In the genomic region with DNA sequence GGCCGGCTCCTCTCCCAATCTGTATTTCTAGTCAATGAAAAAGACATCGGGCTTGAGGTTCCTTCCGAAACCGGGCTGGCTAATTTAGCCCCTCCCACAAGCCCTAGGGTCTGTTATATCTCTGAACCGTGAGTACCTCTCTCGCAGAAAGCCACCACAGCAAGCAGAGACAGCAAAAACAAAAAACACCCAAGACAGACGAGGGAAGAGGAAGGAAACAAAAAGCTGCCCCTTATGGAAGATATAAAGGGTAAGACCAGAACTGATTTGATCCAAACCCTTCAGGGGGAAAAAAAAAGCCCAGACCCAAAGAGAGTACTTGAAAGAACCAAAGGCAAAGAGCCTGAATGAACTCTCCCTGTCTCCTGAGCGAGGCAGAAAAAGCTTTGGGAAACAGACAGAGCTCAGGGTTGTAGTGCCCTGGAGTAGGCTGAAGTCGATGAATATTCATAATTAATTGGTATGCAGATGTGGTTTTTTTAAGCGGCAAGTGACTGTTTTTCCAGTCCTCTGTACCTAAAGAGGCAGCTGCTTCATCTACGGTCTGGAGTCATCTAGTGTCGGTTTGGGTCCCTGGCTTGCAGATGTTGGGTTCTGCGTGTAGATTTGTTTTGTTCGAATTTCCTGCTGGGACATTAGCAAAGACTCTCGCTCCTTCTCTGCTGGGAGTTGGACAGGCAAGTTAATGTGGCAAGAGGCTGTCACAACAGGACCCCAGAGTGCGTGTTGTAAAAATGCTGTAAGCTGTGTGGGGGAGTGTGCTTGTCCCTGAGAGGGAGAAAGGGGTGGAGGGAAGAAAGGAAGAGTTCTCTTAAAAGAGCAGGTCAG, we compare ENCODE assay signal across 8 mouse cellular contexts. TPM values are rescaled to one million over a fixed set of nuclear protein-coding genes. Genes with fewer than 3 reads are reported as not detected.
DNase-seq lines count a peak whose midpoint lies in the region; TF ChIP-seq lines count a peak whose summit lies in the region.

No protein-coding gene starts in this region.

- peak overlapping the region; percentile 41 for H3K4me3 ChIP-seq in liver, adult 2 months (ENCODE audit: insufficient read depth, low read depth, low read length)
- peak overlapping the region; percentile 54 for H3K4me3 ChIP-seq in kidney, adult 2 months (ENCODE audit: insufficient read depth, low read depth, low read length)

- H3K36me3 ChIP-seq in liver, adult 2 months (ENCODE audit: control insufficient read depth, insufficient read depth, low read length) = no peaks in the 10 kb centered on the region
- no peaks in the 10 kb centered on the region for H3K36me3 ChIP-seq in kidney, adult 2 months (ENCODE audit: control insufficient read depth, insufficient read depth, low read length)

- H3K27me3 ChIP-seq in liver, adult 2 months (ENCODE audit: control insufficient read depth, insufficient read depth, low read length) = peaks cover 4% of the 10 kb centered on the region
- H3K27me3 ChIP-seq in kidney, adult 2 months (replicated peaks; ENCODE audit: control insufficient read depth, insufficient read depth, low read length) = no peaks in the 10 kb centered on the region

- H3K27ac ChIP-seq in liver, adult 2 months (replicated peaks; ENCODE audit: insufficient read depth, low read depth, low read length) = peak overlapping the region; percentile 70
- peak overlapping the region; percentile 61 for H3K27ac ChIP-seq in kidney, adult 2 months (ENCODE audit: insufficient read depth, low read depth, low read length)

- TF ChIP-seq CTCF in liver, adult 2 months (IDR thresholded peaks at IDR 0.05; ENCODE audit: low read depth, low read length) = no peak
- no peak for TF ChIP-seq CTCF in kidney, adult 2 months (conservative IDR thresholded peaks at IDR 0.05; ENCODE audit: insufficient read depth, insufficient read length, low read depth, low read length)

- DNase-seq in liver, adult 2 months (ENCODE audit: extremely low read depth, low read depth, low spot score) = peak; percentile 30
- no peak for DNase-seq in liver
- DNase-seq in brain, embryonic 18.5 days (ENCODE audit: low read depth, low spot score) = peak; percentile 16
- DNase-seq in heart, adult 8-10 months (ENCODE audit: low spot score) = peak; percentile 67
- peak; percentile 59 for DNase-seq in kidney, adult 2 months
- peak; percentile 66 for DNase-seq in lung, postnatal 10 days
- DNase-seq in skeletal muscle tissue, adult 2 months (ENCODE audit: low read depth, low spot score) = peak; percentile 21
- no peak for DNase-seq in cerebellum, adult 11-12 months

- H3K4me1 ChIP-seq in liver, adult 2 months (ENCODE audit: control insufficient read depth, insufficient read depth, low read length) = no peaks in the 10 kb centered on the region
- no peaks in the 10 kb centered on the region for H3K4me1 ChIP-seq in kidney, adult 2 months (ENCODE audit: control insufficient read depth, insufficient read depth, low read length)

- WGBS in liver, adult 2 months = 6% methylated on average over 16 of the region's 16 CpGs
- WGBS in kidney, adult 2 months = 1% methylated on average over 16 of the region's 16 CpGs

- H3K79me2 ChIP-seq in liver, adult 2 months (ENCODE audit: control insufficient read depth, insufficient read depth, low read length) = no peaks in the 10 kb centered on the region

- H3K9ac ChIP-seq in liver, adult 2 months (ENCODE audit: low read depth, low read length) = peak overlapping the region; percentile 51; the same call in 1 of the 2 replicates

- TF ChIP-seq POLR2A in liver, adult 2 months (IDR thresholded peaks at IDR 0.05; ENCODE audit: extremely low read depth, insufficient read depth, low read length) = no peak
- no peak for TF ChIP-seq POLR2A in kidney, adult 2 months (IDR thresholded peaks at IDR 0.05; ENCODE audit: low read depth, low read length)

RNA-seq across cellular contexts. Expression of gene Entpd1, which starts 47.7 kb away (rescaled TPM):
- 4.6 TPM in 2 replicates for total RNA-seq in liver, adult 2 months (2014; rRNA removed)
- 1.6 and 1.8 TPM in 2 replicates for polyA plus RNA-seq in liver, adult 2 months (2012; rRNA removed)
- total RNA-seq in heart, adult 8-10 months (2022) = 10 to 100 TPM; 17.5 to 21.0 (median 19.8) TPM
- polyA plus RNA-seq in kidney, adult 2 months (2012; rRNA removed) = 8.0 and 8.4 TPM in 2 replicates

RNA-seq across cellular contexts. Expression of gene Tctn3, which starts 47.8 kb away (rescaled TPM):
- 0.37 and 1.1 TPM in 2 replicates for total RNA-seq in liver, adult 2 months (2014; rRNA removed)
- 0.40 and 1.1 TPM in 2 replicates for polyA plus RNA-seq in liver, adult 2 months (2012; rRNA removed)
- total RNA-seq in heart, adult 8-10 months (2022) = 1 to 10 TPM; 4.6 to 7.9 (median 6.8) TPM
- 8.6 and 8.9 TPM in 2 replicates for polyA plus RNA-seq in kidney, adult 2 months (2012; rRNA removed)

Comparison
In these comparisons a context has a peak if more than half of its experiments do, and no peak if none do; other contexts are left out.
1. DNase-seq: peak in liver, adult 2 months (single experiment), brain, embryonic 18.5 days (single experiment), heart, adult 8-10 months (single experiment), kidney, adult 2 months (single experiment), lung, postnatal 10 days (single experiment) and skeletal muscle tissue, adult 2 months (single experiment); none in liver (single experiment) and cerebellum, adult 11-12 months (single experiment).